Mouse (Mus musculus): Measurements from ENCODE around the gene Lcat. TPM values are rescaled to one million over a fixed set of nuclear protein-coding genes. Genes with fewer than 3 reads are reported as not detected.

Gene Lcat
- polyA plus RNA-seq, 1 experiment from 2014 or later = 0.54 TPM

DNA sequence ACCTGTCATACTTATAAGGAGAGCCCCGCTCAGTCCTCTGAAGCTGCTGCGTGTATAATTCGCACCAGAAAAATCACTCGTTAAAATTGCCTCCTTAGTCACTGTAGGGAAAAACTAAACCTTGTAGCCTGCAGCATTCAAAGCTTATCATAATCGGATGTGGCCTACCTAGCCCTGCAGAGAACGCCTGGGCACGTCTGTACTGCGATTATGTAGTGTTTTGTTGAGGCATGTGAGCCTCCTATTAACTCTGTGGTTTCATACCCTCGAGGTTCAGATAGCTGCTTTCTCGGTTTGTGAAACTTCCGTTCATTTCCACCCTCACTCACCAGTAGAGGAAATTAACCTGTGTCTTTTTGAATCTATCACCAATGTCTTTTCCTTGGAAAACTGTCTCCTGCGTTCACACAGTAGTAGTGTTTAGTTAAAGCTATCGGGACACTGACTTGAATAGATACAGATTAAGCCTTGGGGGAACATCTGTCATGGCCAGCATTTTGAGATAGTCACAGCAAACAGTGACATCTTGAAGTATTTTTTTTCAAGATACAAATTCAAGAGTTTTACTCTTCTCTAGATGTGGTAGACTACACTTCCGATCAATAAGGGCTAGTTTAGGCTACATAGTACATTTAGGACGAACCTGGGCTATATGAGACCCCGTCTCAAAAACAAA, 42.1 kb downstream of the Lcat start:
- no peak for ATAC-seq
- H3K27me3 ChIP-seq = no peaks in the 10 kb centered on the region
- H3K27ac ChIP-seq = peak overlapping the region; percentile 90
- H3K4me2 ChIP-seq (replicated peaks) = peak overlapping the region; percentile 86
- H3K4me1 ChIP-seq (replicated peaks) = peaks cover 11% of the 10 kb centered on the region
- peak overlapping the region; percentile 92 for H3K4me3 ChIP-seq (replicated peaks)
- 42% methylated on average over 16 of the region's 16 CpGs for WGBS
- H3K9me3 ChIP-seq = no peaks in the 10 kb centered on the region
- no peaks in the 10 kb centered on the region for H3K36me3 ChIP-seq
- H3K9ac ChIP-seq (replicated peaks) = peak overlapping the region; percentile 99

DNA sequence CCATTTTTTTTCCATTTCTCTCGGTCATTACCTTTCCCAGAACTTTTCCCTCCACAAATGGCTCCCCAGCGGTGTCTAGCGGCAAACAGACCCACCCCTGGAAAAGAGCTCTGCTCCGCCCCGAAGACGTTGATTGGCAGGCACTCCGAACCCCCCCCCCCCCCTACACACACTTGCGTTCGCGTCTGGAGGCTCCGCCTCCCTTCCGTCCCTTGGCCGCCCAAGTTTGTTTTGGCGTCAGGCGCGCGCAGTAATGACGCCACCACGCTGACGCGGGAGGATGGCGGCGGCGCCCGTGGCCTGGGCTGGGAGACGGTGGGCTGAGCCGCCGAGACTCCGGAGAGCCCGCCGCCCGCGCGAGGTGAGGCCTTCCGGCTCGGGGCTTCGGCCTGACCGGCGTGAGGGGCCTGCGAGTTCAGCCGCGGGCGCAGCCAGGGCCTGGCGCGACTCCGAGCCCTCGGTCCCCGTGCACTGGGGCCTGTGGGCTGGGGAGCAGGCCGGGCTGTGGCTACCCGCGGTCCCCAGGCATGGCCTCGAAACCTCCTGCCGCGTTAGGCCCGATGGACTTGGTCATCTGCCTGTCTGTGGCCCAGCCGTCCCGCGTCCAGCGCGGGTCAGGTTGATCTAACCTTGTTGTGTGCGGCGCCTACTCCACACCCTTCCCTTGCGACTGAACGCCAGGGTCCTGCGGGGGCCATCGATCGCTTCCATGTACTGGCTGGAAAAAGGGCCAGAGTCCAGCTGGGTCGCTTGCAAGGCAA, 42.8 kb downstream of the Lcat start, which contains the start of gene Pskh1:
TSS of gene Pskh1 (plus strand) at position 262 of the 761 bp plus-strand sequence.
- peak within 1 kb of the TSS; percentile 92 for H3K4me3 ChIP-seq (replicated peaks)
- H3K27ac ChIP-seq = peak within 1 kb of the TSS; percentile 90
- H3K9ac ChIP-seq (replicated peaks) = peak within 1 kb of the TSS; percentile 99
- H3K4me2 ChIP-seq (replicated peaks) = peak within 1 kb of the TSS; percentile 86
- H3K4me1 ChIP-seq (replicated peaks) = peaks cover 11% of the 10 kb centered on the region
- H3K36me3 ChIP-seq = no peaks in the 10 kb centered on the region
- peak; percentile 95 for ATAC-seq
- WGBS = under 1% methylated on average over 65 of the region's 68 CpGs
- no peaks in the 10 kb centered on the region for H3K27me3 ChIP-seq
- no peaks in the 10 kb centered on the region for H3K9me3 ChIP-seq

- no peak overlapping the region for H3K9ac ChIP-seq (replicated peaks)
- H3K27ac ChIP-seq = no peak overlapping the region
- no peaks in the 10 kb centered on the region for H3K27me3 ChIP-seq
- ATAC-seq = no peak
- H3K36me3 ChIP-seq = peaks cover 8% of the 10 kb centered on the region
- 82% methylated on average over 9 of the region's 9 CpGs for WGBS
- H3K4me2 ChIP-seq (replicated peaks) = no peak overlapping the region
- peaks cover 21% of the 10 kb centered on the region for H3K4me1 ChIP-seq (replicated peaks)
- no peak overlapping the region for H3K4me3 ChIP-seq (replicated peaks)
- no peaks in the 10 kb centered on the region for H3K9me3 ChIP-seq
These were observed 45.2 kb downstream of the Lcat start for GRCm38 (mm10) chr8:105897801-105898480.

GRCm38 (mm10) chr8:105893339-105893738, 49.8 kb downstream of the Lcat start, which contains the start of gene Nrn1l:
Gene Nrn1l (plus strand): TSS chr8:105893567.
- ATAC-seq = peak; percentile 91
- peak within 1 kb of the TSS; percentile 40 for H3K4me2 ChIP-seq (replicated peaks)

GRCm38 (mm10) chr8:105892432-105892831, 50.8 kb downstream of the Lcat start:
- H3K4me1 ChIP-seq (replicated peaks) = peaks cover 9% of the 10 kb centered on the region
- H3K27me3 ChIP-seq = no peaks in the 10 kb centered on the region
- peak; percentile 32; the same call in 1 of the 2 replicates for ATAC-seq
- H3K4me2 ChIP-seq (replicated peaks) = no peak overlapping the region
- H3K9me3 ChIP-seq = no peaks in the 10 kb centered on the region
- WGBS = 89% methylated on average over 6 of the region's 6 CpGs
- no peak overlapping the region for H3K4me3 ChIP-seq (replicated peaks)
- no peak overlapping the region for H3K27ac ChIP-seq
- H3K36me3 ChIP-seq = peaks cover 62% of the 10 kb centered on the region
- no peak overlapping the region for H3K9ac ChIP-seq (replicated peaks)

More at GRCm38 (mm10) chr8:105893339-105893738, 49.8 kb downstream of the Lcat start, which contains the start of gene Nrn1l:
- Histone ChIP-seq H3K36me3 (peaks cover 53% of the 10 kb centered on the region), H3K9ac (replicated peaks) (peak within 1 kb of the TSS; percentile 48), H3K27ac (peak within 1 kb of the TSS; percentile 11; the same call in 1 of the 2 replicates), H3K4me3 (replicated peaks) (no peak within 1 kb of the TSS), H3K27me3 (no peaks in the 10 kb centered on the region), H3K9me3 (no peaks in the 10 kb centered on the region), H3K4me1 (replicated peaks) (peaks cover 9% of the 10 kb centered on the region)
- 5% methylated on average over 11 of the region's 11 CpGs for WGBS

GRCm38 (mm10) chr8:105890870-105891269, 52.3 kb downstream of the Lcat start:
- Histone ChIP-seq H3K9ac (replicated peaks) (no peak overlapping the region), H3K4me2 (replicated peaks) (no peak overlapping the region), H3K4me1 (replicated peaks) (peaks cover 9% of the 10 kb centered on the region), H3K27me3 (no peaks in the 10 kb centered on the region), H3K27ac (no peak overlapping the region), H3K4me3 (replicated peaks) (no peak overlapping the region), H3K9me3 (no peaks in the 10 kb centered on the region), H3K36me3 (peaks cover 78% of the 10 kb centered on the region)
- 95% methylated on average over 6 of the region's 6 CpGs for WGBS
- no peak for ATAC-seq

- Histone ChIP-seq H3K4me3 (replicated peaks) (no peak overlapping the region), H3K9ac (replicated peaks) (no peak overlapping the region), H3K36me3 (peaks cover 84% of the 10 kb centered on the region), H3K4me1 (replicated peaks) (peaks cover 9% of the 10 kb centered on the region), H3K27me3 (no peaks in the 10 kb centered on the region), H3K4me2 (replicated peaks) (no peak overlapping the region), H3K9me3 (no peaks in the 10 kb centered on the region), H3K27ac (no peak overlapping the region)
- 94% methylated on average over 12 of the region's 12 CpGs for WGBS
- no peak for ATAC-seq
These were observed 53.3 kb downstream of the Lcat start for GRCm38 (mm10) chr8:105889756-105890465.

Small RNAs within 50 kb of the gene (microRNA-seq; reads per million reads assigned to microRNA genes)
- not detected for gene Mir7074

Other genes starting within 250 kb of the Lcat start
- 94.7 and 101 TPM in 2 replicates for gene Acd, start 242.3 kb downstream of the Lcat start, polyA plus RNA-seq (2015; fragmentation: Nextera tagmentation; extraction: Ambion mirVana)
- 42.5 and 43.6 TPM in 2 replicates for gene Pard6a, start 242.2 kb downstream of the Lcat start, polyA plus RNA-seq (2015; fragmentation: Nextera tagmentation; extraction: Ambion mirVana)
- 0.13 and 0.31 TPM in 2 replicates for gene 4933405L10Rik, start 235.7 kb downstream of the Lcat start, polyA plus RNA-seq (2015; fragmentation: Nextera tagmentation; extraction: Ambion mirVana)
- gene Enkd1, start 235.2 kb downstream of the Lcat start, polyA plus RNA-seq (2015; fragmentation: Nextera tagmentation; extraction: Ambion mirVana) = 14.4 and 15.9 TPM in 2 replicates
- 90.0 and 92.7 TPM in 2 replicates for gene Gfod2, start 184.7 kb downstream of the Lcat start, polyA plus RNA-seq (2015; fragmentation: Nextera tagmentation; extraction: Ambion mirVana)
- gene Ranbp10, start 116.0 kb downstream of the Lcat start, polyA plus RNA-seq (2015; fragmentation: Nextera tagmentation; extraction: Ambion mirVana) = 13.8 and 15.9 TPM in 2 replicates
- 0.36 and 0.58 TPM in 2 replicates for gene Tsnaxip1, start 115.7 kb downstream of the Lcat start, polyA plus RNA-seq (2015; fragmentation: Nextera tagmentation; extraction: Ambion mirVana)
- gene Cenpt, start 90.1 kb downstream of the Lcat start, polyA plus RNA-seq (2015; fragmentation: Nextera tagmentation; extraction: Ambion mirVana) = 60.9 and 64.9 TPM in 2 replicates
- 58.9 and 62.2 TPM in 2 replicates for gene Thap11, start 88.2 kb downstream of the Lcat start, polyA plus RNA-seq (2015; fragmentation: Nextera tagmentation; extraction: Ambion mirVana)
- gene Nutf2, start 82.8 kb downstream of the Lcat start, polyA plus RNA-seq (2015; fragmentation: Nextera tagmentation; extraction: Ambion mirVana) = 253 and 263 TPM in 2 replicates
- 54.6 and 56.6 TPM in 2 replicates for gene Edc4, start 62.5 kb downstream of the Lcat start, polyA plus RNA-seq (2015; fragmentation: Nextera tagmentation; extraction: Ambion mirVana)
- 0.49 and 0.75 TPM in 2 replicates for gene Nrn1l, start 49.8 kb downstream of the Lcat start, polyA plus RNA-seq (2015; fragmentation: Nextera tagmentation; extraction: Ambion mirVana)
- 13.5 and 14.7 TPM in 2 replicates for gene Pskh1, start 42.9 kb downstream of the Lcat start, polyA plus RNA-seq (2015; fragmentation: Nextera tagmentation; extraction: Ambion mirVana)
- gene Ctrl, start 9.5 kb downstream of the Lcat start, polyA plus RNA-seq (2015; fragmentation: Nextera tagmentation; extraction: Ambion mirVana) = 2.6 and 2.9 TPM in 2 replicates
- 38.7 and 40.3 TPM in 2 replicates for gene Psmb10, start 4.9 kb downstream of the Lcat start, polyA plus RNA-seq (2015; fragmentation: Nextera tagmentation; extraction: Ambion mirVana)
- gene Slc12a4, start 22.7 kb upstream of the Lcat start, polyA plus RNA-seq (2015; fragmentation: Nextera tagmentation; extraction: Ambion mirVana) = 5.2 and 5.6 TPM in 2 replicates
- gene Dpep3, start 36.0 kb upstream of the Lcat start, polyA plus RNA-seq (2015; fragmentation: Nextera tagmentation; extraction: Ambion mirVana) = not detected in 2 replicates
- 19.3 and 23.0 TPM in 2 replicates for gene Dus2, start 48.0 kb upstream of the Lcat start, polyA plus RNA-seq (2015; fragmentation: Nextera tagmentation; extraction: Ambion mirVana)
- gene Dpep2nb, start 62.6 kb upstream of the Lcat start, polyA plus RNA-seq (2015; fragmentation: Nextera tagmentation; extraction: Ambion mirVana) = not detected in 2 replicates
- 19.1 and 20.6 TPM in 2 replicates for gene Ddx28, start 68.5 kb upstream of the Lcat start, polyA plus RNA-seq (2015; fragmentation: Nextera tagmentation; extraction: Ambion mirVana)
- 3.9 and 4.4 TPM in 2 replicates for gene Nfatc3, start 115.5 kb upstream of the Lcat start, polyA plus RNA-seq (2015; fragmentation: Nextera tagmentation; extraction: Ambion mirVana)
- 0.09 TPM in 1 of 2 replicates, not detected in the other for gene Esrp2, start 193.6 kb upstream of the Lcat start, polyA plus RNA-seq (2015; fragmentation: Nextera tagmentation; extraction: Ambion mirVana)
- gene Pla2g15, start 207.0 kb upstream of the Lcat start, polyA plus RNA-seq (2015; fragmentation: Nextera tagmentation; extraction: Ambion mirVana) = 16.8 and 18.4 TPM in 2 replicates
- 76.0 and 81.0 TPM in 2 replicates for gene Slc7a6, start 225.5 kb upstream of the Lcat start, polyA plus RNA-seq (2015; fragmentation: Nextera tagmentation; extraction: Ambion mirVana)